8 mouse cellular contexts compared by ENCODE assay signal in genomic region chr2:164443460-164444000, GRCm38 (mm10). TPM values are rescaled to one million over a fixed set of nuclear protein-coding genes. Genes with fewer than 3 reads are reported as not detected.
DNase-seq lines count a peak whose midpoint lies in the region; ATAC-seq and TF ChIP-seq lines count a peak whose summit lies in the region.

Sdc4 (minus strand) TSS chr2:164443887.

- H3K4me1 ChIP-seq in kidney, adult 2 months (ENCODE audit: control insufficient read depth, insufficient read depth, low read length): peaks cover 12% of the 10 kb centered on the region; the same call in 1 of the 2 replicates
- H3K4me1 ChIP-seq in ES-E14 (ENCODE audit: control insufficient read depth in 2 of 2, insufficient read depth in 2 of 2, low read length in 2 of 2, poor library complexity in 1 of 2): peaks cover 5 to 30% of the 10 kb centered on the region in 2 experiments
- H3K4me1 ChIP-seq in forebrain, embryonic 16.5 days (replicated peaks; ENCODE audit: control insufficient read depth, insufficient read depth, low read length): peaks cover 15% of the 10 kb centered on the region
- H3K4me1 ChIP-seq in hindbrain, embryonic 14.5 days (replicated peaks; ENCODE audit: control insufficient read depth, insufficient read depth, low read length): peaks cover 7% of the 10 kb centered on the region
- H3K4me1 ChIP-seq in liver, postnatal 0 days (ENCODE audit: insufficient read depth): peaks cover 7% of the 10 kb centered on the region

- no peak for TF ChIP-seq CTCF in kidney, adult 2 months (conservative IDR thresholded peaks at IDR 0.05; ENCODE audit: insufficient read depth, insufficient read length, low read depth, low read length)
- TF ChIP-seq CTCF in liver, postnatal 0 days (IDR thresholded peaks at IDR 0.05; ENCODE audit: low read depth): no peak

- no peak for TF ChIP-seq EP300 in liver, postnatal 0 days (IDR thresholded peaks at IDR 0.05; ENCODE audit: low read depth)

- no peak for DNase-seq in kidney, adult 2 months
- no peak for DNase-seq in kidney, postnatal 25 days
- no peak for DNase-seq in ES-E14 (ENCODE audit: low read depth, low spot score)
- DNase-seq in hindbrain, embryonic 14.5 days (ENCODE audit: low spot score): peak; percentile 50
- no peak for DNase-seq in liver, postnatal 0 days
- no peak for DNase-seq in c-Kit-positive CD71-positive TER-119-positive erythroid progenitor cells, embryonic 14.5 days (ENCODE audit: low spot score)
- no peak for DNase-seq in cerebellum, adult 8-10 months

- H3K9me3 ChIP-seq in ES-E14 (ENCODE audit: control insufficient read depth, insufficient read depth, low read depth, low read length): no peaks in the 10 kb centered on the region
- no peaks in the 10 kb centered on the region for H3K9me3 ChIP-seq in forebrain, embryonic 16.5 days (ENCODE audit: control insufficient read depth, low read length)
- H3K9me3 ChIP-seq in hindbrain, embryonic 14.5 days (ENCODE audit: control insufficient read depth, low read length): no peaks in the 10 kb centered on the region
- no peaks in the 10 kb centered on the region for H3K9me3 ChIP-seq in liver, postnatal 0 days (ENCODE audit: low read length)

- WGBS in kidney, adult 2 months: 11% methylated on average over 18 of the region's 18 CpGs
- 8% methylated on average over 18 of the region's 18 CpGs for WGBS in forebrain, embryonic 16.5 days
- WGBS in hindbrain, embryonic 14.5 days: 6% methylated on average over 18 of the region's 18 CpGs
- 12% methylated on average over 18 of the region's 18 CpGs for WGBS in liver, postnatal 0 days (ENCODE audit: insufficient replicate concordance)

- peak within 1 kb of the TSS; percentile 98 for H3K27ac ChIP-seq in kidney, adult 2 months (ENCODE audit: insufficient read depth, low read depth, low read length)
- H3K27ac ChIP-seq in ES-E14 (ENCODE audit: insufficient read depth, low read depth, low read length, poor library complexity, severe bottlenecking): peak within 1 kb of the TSS; percentile 24; the same call in 1 of the 2 replicates
- no peak within 1 kb of the TSS for H3K27ac ChIP-seq in forebrain, embryonic 16.5 days (ENCODE audit: low read length)
- no peak within 1 kb of the TSS for H3K27ac ChIP-seq in hindbrain, embryonic 14.5 days
- H3K27ac ChIP-seq in liver, postnatal 0 days (ENCODE audit: low read depth): peak within 1 kb of the TSS; percentile 89

- no peak for TF ChIP-seq POLR2A in kidney, adult 2 months (IDR thresholded peaks at IDR 0.05; ENCODE audit: low read depth, low read length)

- no peaks in the 10 kb centered on the region for H3K27me3 ChIP-seq in kidney, adult 2 months (replicated peaks; ENCODE audit: control insufficient read depth, insufficient read depth, low read length)
- peaks cover 7% of the 10 kb centered on the region; the same call in 1 of the 2 replicates for H3K27me3 ChIP-seq in forebrain, embryonic 16.5 days (replicated peaks; ENCODE audit: control insufficient read depth, insufficient read depth, low read length)
- peaks cover 20% of the 10 kb centered on the region for H3K27me3 ChIP-seq in hindbrain, embryonic 14.5 days (ENCODE audit: control insufficient read depth, insufficient read depth, low read length)
- H3K27me3 ChIP-seq in liver, postnatal 0 days (ENCODE audit: insufficient read depth, low read length): 0 out of 2 replicates have a peak, but pooled peaks cover 6% of the 10 kb centered on the region

- ATAC-seq in forebrain, embryonic 16.5 days: no peak
- ATAC-seq in hindbrain, embryonic 14.5 days (ENCODE audit: low FRiP score): no peak
- ATAC-seq in liver, postnatal 0 days: no peak

- peak within 1 kb of the TSS; percentile 67 for H3K9ac ChIP-seq in ES-E14 (ENCODE audit: insufficient read depth, low read depth, low read length, poor library complexity, severe bottlenecking)
- H3K9ac ChIP-seq in forebrain, embryonic 16.5 days (replicated peaks; ENCODE audit: low read depth, low read length): peak within 1 kb of the TSS; percentile 63
- peak within 1 kb of the TSS; percentile 57 for H3K9ac ChIP-seq in hindbrain, embryonic 14.5 days
- H3K9ac ChIP-seq in liver, postnatal 0 days (replicated peaks): peak within 1 kb of the TSS; percentile 77

- H3K4me2 ChIP-seq in forebrain, embryonic 16.5 days (ENCODE audit: low read length): peak within 1 kb of the TSS; percentile 92
- H3K4me2 ChIP-seq in hindbrain, embryonic 14.5 days (replicated peaks): peak within 1 kb of the TSS; percentile 82
- H3K4me2 ChIP-seq in liver, postnatal 0 days (ENCODE audit: low read depth, low read length): peak within 1 kb of the TSS; percentile 63

- peak within 1 kb of the TSS; percentile 95 for H3K4me3 ChIP-seq in kidney, adult 2 months (ENCODE audit: insufficient read depth, low read depth, low read length)
- H3K4me3 ChIP-seq in ES-E14 (ENCODE audit: insufficient read depth in 1 of 2, low read depth in 1 of 2, low read length in 2 of 2, poor library complexity in 1 of 2, severe bottlenecking in 1 of 2): peak within 1 kb of the TSS; percentile 78 to 92
- H3K4me3 ChIP-seq in forebrain, embryonic 16.5 days (replicated peaks; ENCODE audit: low read length): peak within 1 kb of the TSS; percentile 52
- H3K4me3 ChIP-seq in hindbrain, embryonic 14.5 days (replicated peaks; ENCODE audit: low read length): peak within 1 kb of the TSS; percentile 37
- H3K4me3 ChIP-seq in liver, postnatal 0 days (ENCODE audit: low read depth, low read length): peak within 1 kb of the TSS; percentile 57

- in situ Hi-C loops in ES-E14 (cut with MboI; ENCODE audit: low sequenced_read_pairs in 2 of 2, unreplicated experiment in 2 of 2): no loop called here

- no peaks in the 10 kb centered on the region; the same call in 1 of the 2 replicates for H3K36me3 ChIP-seq in kidney, adult 2 months (ENCODE audit: control insufficient read depth, insufficient read depth, low read length)
- peaks cover 3% of the 10 kb centered on the region; the same call in 1 of the 2 replicates for H3K36me3 ChIP-seq in ES-E14 (ENCODE audit: control insufficient read depth, insufficient read depth, low read length, poor library complexity, severe bottlenecking)
- H3K36me3 ChIP-seq in forebrain, embryonic 16.5 days (ENCODE audit: control insufficient read depth, insufficient read depth): no peaks in the 10 kb centered on the region
- H3K36me3 ChIP-seq in hindbrain, embryonic 14.5 days (replicated peaks; ENCODE audit: control insufficient read depth, insufficient read depth): no peaks in the 10 kb centered on the region
- no peaks in the 10 kb centered on the region; the same call in none of the 2 replicates for H3K36me3 ChIP-seq in liver, postnatal 0 days (replicated peaks; ENCODE audit: insufficient read depth, low read length)

TF ChIP-seq in ES-E14, 5 proteins besides CTCF, POLR2A, EP300 and RAD21:
- TF ChIP-seq ZC3H11A (IDR thresholded peaks at IDR 0.05; ENCODE audit: borderline replicate concordance, low read depth, low read length) (no peak), MAFK (IDR thresholded peaks at IDR 0.05; ENCODE audit: insufficient read depth, low read depth, low read length) (no peak), HCFC1 (IDR thresholded peaks at IDR 0.05; ENCODE audit: borderline replicate concordance, insufficient read depth, low read length) (no peak), CHD2 (IDR thresholded peaks at IDR 0.05; ENCODE audit: low read depth, low read length) (no peak), ZNF384 (IDR thresholded peaks at IDR 0.05; ENCODE audit: low read depth, low read length) (no peak)

RNA-seq across cellular contexts. Expression of gene Sdc4, which starts in this region (rescaled TPM):
- polyA plus RNA-seq in kidney, adult 2 months (2012; rRNA removed): 194 and 212 TPM in 2 replicates
- 102 and 172 TPM in 2 replicates for total RNA-seq in ES-E14 (2012; rRNA removed)
- 5.1 and 8.2 TPM in 2 replicates for polyA plus RNA-seq in forebrain, embryonic 16.5 days (2015; fragmentation: Nextera tagmentation; extraction: Ambion mirVana)
- polyA plus RNA-seq in hindbrain, embryonic 14.5 days (2014; fragmentation: Nextera tagmentation; extraction: Ambion mirVana): 6.8 and 9.3 TPM in 2 replicates
- 194 and 208 TPM in 2 replicates for polyA plus RNA-seq in liver, postnatal 0 days (2015; fragmentation: Nextera tagmentation; extraction: Ambion mirVana)

Comparison
In these comparisons a context has a peak if more than half of its experiments do, and no peak if none do; other contexts are left out.
1. RNA of gene Sdc4 (polyA plus RNA-seq): 194 to 212 TPM in kidney, adult 2 months and 194 to 208 TPM in liver, postnatal 0 days; 6.8 to 9.3 TPM in hindbrain, embryonic 14.5 days and 5.1 to 8.2 TPM in forebrain, embryonic 16.5 days; every median in the first group is over 10 times any median in the second.
2. H3K27ac ChIP-seq: peak in kidney, adult 2 months (single experiment), ES-E14 (single experiment) and liver, postnatal 0 days (single experiment); none in forebrain, embryonic 16.5 days (single experiment) and hindbrain, embryonic 14.5 days (single experiment).
3. H3K4me3 ChIP-seq: peak in every context shown above with its lines; median percentile 95 in kidney, adult 2 months; 85 in ES-E14; 57 in liver, postnatal 0 days; 52 in forebrain, embryonic 16.5 days; 37 in hindbrain, embryonic 14.5 days.
4. Peak in every context shown above with its lines, with median percentiles within 50 percentile points of each other: H3K9ac ChIP-seq and H3K4me2 ChIP-seq.